Mouse (Mus musculus): ENCODE measurements around the gene Sppl2a.

DNA sequence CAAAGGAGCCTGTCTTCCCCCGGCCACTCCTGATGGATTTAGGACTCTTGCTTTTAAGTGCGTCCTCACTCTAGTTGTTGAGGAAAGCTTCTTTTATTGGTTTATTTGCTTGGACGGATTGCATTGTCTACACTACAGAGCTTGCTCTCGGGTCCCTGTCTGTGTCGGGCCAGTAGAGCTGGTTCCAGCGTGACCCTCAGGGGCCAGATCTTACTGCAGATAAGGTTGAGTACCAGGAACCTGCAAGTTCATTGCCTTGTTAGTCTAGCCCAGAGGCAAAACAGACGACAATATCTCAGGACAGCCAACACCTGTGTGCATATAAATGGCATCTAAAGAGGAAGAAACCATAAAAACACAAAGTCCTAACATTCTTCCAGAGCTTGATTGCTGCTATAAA lies 22.6 kb upstream of the Sppl2a start:
- TF ChIP-seq POLR2A (IDR thresholded peaks at IDR 0.05; ENCODE audit: low read depth, low read length) (no peak), CTCF (conservative IDR thresholded peaks at IDR 0.05; ENCODE audit: insufficient read depth, insufficient read length, low read depth, low read length) (no peak)
